Mouse (Mus musculus) kidney, adult 2 months (tissue): ENCODE results near the gene Tmem131. TPM values are rescaled to one million over a fixed set of nuclear protein-coding genes. Genes with fewer than 3 reads are reported as not detected.
A peak's percentile ranks its signal among the peaks of the same experiment; 100 is the strongest.

Experiments used
- DNase-seq: peaks from one replicate; pipeline ENCODE4 v3.0.0; 2021
- H3K27ac ChIP-seq: fragments of 200-500 bp; 2 replicates; pipeline ENCODE4 v1.5.1; 2012; ENCODE audit warnings: low read depth, low read length, control low read depth, inconsistent platforms; ENCODE audit not compliant: insufficient read depth
- H3K27me3 ChIP-seq: fragments of 200-500 bp; replicated peaks from 2 replicates; pipeline ENCODE4 v1.6.1; 2012; ENCODE audit warnings: mild to moderate bottlenecking, moderate library complexity, low read length, inconsistent platforms; ENCODE audit not compliant: control insufficient read depth, insufficient read depth
- H3K36me3 ChIP-seq: fragments of 200-500 bp; 2 replicates; pipeline ENCODE4 v1.6.1; 2012; ENCODE audit warnings: mild to moderate bottlenecking, moderate library complexity, low read length, inconsistent platforms; ENCODE audit not compliant: control insufficient read depth, insufficient read depth
- H3K4me1 ChIP-seq: fragments of 200-500 bp; 2 replicates; pipeline ENCODE4 v1.6.1; 2011; ENCODE audit warnings: low read length; ENCODE audit not compliant: control insufficient read depth, insufficient read depth
- H3K4me3 ChIP-seq: fragments of 200-500 bp; 2 replicates; pipeline ENCODE4 v1.5.1; 2011; ENCODE audit warnings: mild to moderate bottlenecking, low read depth, low read length, control low read depth; ENCODE audit not compliant: insufficient read depth
- CTCF ChIP-seq: fragments of 200-500 bp; conservative IDR thresholded peaks from 2 replicates; pipeline ENCODE4 v1.5.1; 2011; ENCODE audit warnings: low read depth, mild to moderate bottlenecking, control low read depth, low read length, moderate library complexity, mixed read lengths; ENCODE audit not compliant: insufficient read depth, insufficient read length
- POLR2A ChIP-seq: fragments of 200-500 bp; IDR thresholded peaks from one replicate; pipeline ENCODE4 v1.6.1; 2011; ENCODE audit warnings: low read depth, low read length, control low read depth
- WGBS: fragments of 180-500 bp; shearing (Covaris S2); methylation state at CpG from one replicate; pipeline ENCODE4 v1.1.7; 2018; 5-methylcytosine and 5-hydroxymethylcytosine counted together
- polyA plus RNA-seq: library from polyadenylated mRNA; depleted of rRNA; stranded (reverse); fragments of >200 nt; gene quantifications from 2 replicates; pipeline ENCODE4 v1.2.3, GENCODE M21; 2012

Tmem131 gene
- polyA plus RNA-seq, 1 experiment = 18.9 TPM

GRCm38 (mm10) chr1:36884536-36884935 lies 58.9 kb downstream of the Tmem131 start:
- DNase-seq = no peak
- no peak overlapping the region for H3K27ac ChIP-seq
- WGBS = 58% methylated on average over 3 of the region's 3 CpGs

GRCm38 (mm10) chr1:36883805-36884204 lies 59.7 kb downstream of the Tmem131 start:
- no peak overlapping the region for H3K4me3 ChIP-seq
- H3K36me3 ChIP-seq = no peaks in the 10 kb centered on the region
- WGBS = 66% methylated on average over 2 of the region's 2 CpGs
- no peak overlapping the region for H3K27ac ChIP-seq
- DNase-seq = no peak
- TF ChIP-seq CTCF (no peak), POLR2A (no peak)
- H3K4me1 ChIP-seq = peaks cover 5% of the 10 kb centered on the region
- no peaks in the 10 kb centered on the region for H3K27me3 ChIP-seq

More at GRCm38 (mm10) chr1:36884536-36884935, 58.9 kb downstream of the Tmem131 start:
- H3K27me3 ChIP-seq = no peaks in the 10 kb centered on the region
- no peak for TF ChIP-seq POLR2A
- TF ChIP-seq CTCF = no peak
- H3K4me3 ChIP-seq = no peak overlapping the region
- H3K36me3 ChIP-seq = no peaks in the 10 kb centered on the region
- H3K4me1 ChIP-seq = peaks cover 5% of the 10 kb centered on the region

- Histone ChIP-seq H3K36me3 (no peaks in the 10 kb centered on the region), H3K4me3 (no peak overlapping the region), H3K4me1 (peaks cover 3% of the 10 kb centered on the region), H3K27me3 (no peaks in the 10 kb centered on the region), H3K27ac (no peak overlapping the region)
- WGBS = 23% methylated on average over 1 of the region's 1 CpGs
- no peak for DNase-seq
- TF ChIP-seq CTCF (no peak), POLR2A (no peak)
Measured at GRCm38 (mm10) chr1:36879154-36879553, 64.3 kb downstream of the Tmem131 start.

- TF ChIP-seq POLR2A (no peak), CTCF (no peak)
- Histone ChIP-seq H3K4me3 (no peak overlapping the region), H3K27me3 (no peaks in the 10 kb centered on the region), H3K27ac (no peak overlapping the region), H3K4me1 (no peaks in the 10 kb centered on the region), H3K36me3 (no peaks in the 10 kb centered on the region)
- no peak for DNase-seq
- WGBS = 72% methylated on average over 1 of the region's 1 CpGs
Measured at GRCm38 (mm10) chr1:36877126-36877525, 66.3 kb downstream of the Tmem131 start.

GRCm38 (mm10) chr1:36874874-36875561 lies 68.4 kb downstream of the Tmem131 start:
- Histone ChIP-seq H3K4me3 (no peak overlapping the region), H3K4me1 (no peaks in the 10 kb centered on the region), H3K36me3 (no peaks in the 10 kb centered on the region), H3K27ac (no peak overlapping the region), H3K27me3 (no peaks in the 10 kb centered on the region)
- peak; percentile 55 for TF ChIP-seq CTCF
- no peak for TF ChIP-seq POLR2A
- WGBS = 57% methylated on average over 8 of the region's 8 CpGs
- DNase-seq = peak; percentile 22

GRCm38 (mm10) chr1:36871238-36871637 lies 72.2 kb downstream of the Tmem131 start:
- H3K36me3 ChIP-seq = no peaks in the 10 kb centered on the region
- no peak for DNase-seq
- 53% methylated on average over 4 of the region's 4 CpGs for WGBS
- no peaks in the 10 kb centered on the region for H3K27me3 ChIP-seq
- H3K4me3 ChIP-seq = no peak overlapping the region
- no peak for TF ChIP-seq CTCF
- TF ChIP-seq POLR2A = no peak
- H3K4me1 ChIP-seq = no peaks in the 10 kb centered on the region
- no peak overlapping the region for H3K27ac ChIP-seq

- H3K27me3 ChIP-seq = no peaks in the 10 kb centered on the region
- DNase-seq = no peak
- H3K36me3 ChIP-seq = no peaks in the 10 kb centered on the region
- no peak overlapping the region for H3K4me3 ChIP-seq
- H3K27ac ChIP-seq = no peak overlapping the region
- no peak for TF ChIP-seq POLR2A
- no peak for TF ChIP-seq CTCF
- WGBS = 56% methylated on average over 1 of the region's 1 CpGs
- no peaks in the 10 kb centered on the region for H3K4me1 ChIP-seq
Measured at GRCm38 (mm10) chr1:36870518-36870917, 72.9 kb downstream of the Tmem131 start.
